Mouse (Mus musculus) stomach, postnatal 0 days (tissue): ENCODE measurements around the gene Izumo2. TPM values are rescaled to one million over a fixed set of nuclear protein-coding genes. Genes with fewer than 3 reads are reported as not detected.

Experiments used
- ATAC-seq: fragments of 200-750 bp; cut with Nextera tagmentation; 2 replicates; pipeline ENCODE4 v1.8.0; 2017; ENCODE audit not compliant: low FRiP score, low TSS enrichment
- DNase-seq: peaks from one replicate; pipeline ENCODE4 v3.0.0-alpha.2; 2016; ENCODE audit warnings: low spot score
- H3K27ac ChIP-seq: fragments of 300-500 bp; sonication (generic); replicated peaks from 2 replicates; pipeline ENCODE4 v1.5.1; 2014; ENCODE audit warnings: mild to moderate bottlenecking, control low read depth
- H3K27me3 ChIP-seq: fragments of 300-500 bp; sonication (generic); 2 replicates; pipeline ENCODE4 v1.6.1; 2014; ENCODE audit warnings: low read length; ENCODE audit not compliant: control insufficient read depth, insufficient read depth
- H3K36me3 ChIP-seq: fragments of 300-500 bp; sonication (generic); 2 replicates; pipeline ENCODE4 v1.6.1; 2014; ENCODE audit warnings: low read length, mixed read lengths; ENCODE audit not compliant: control insufficient read depth, insufficient read depth
- H3K4me1 ChIP-seq: fragments of 300-500 bp; sonication (generic); replicated peaks from 2 replicates; pipeline ENCODE4 v1.6.1; 2014; ENCODE audit warnings: antibody characterized with exemption; ENCODE audit not compliant: control insufficient read depth, insufficient read depth
- H3K4me2 ChIP-seq: fragments of 300-500 bp; sonication (generic); replicated peaks from 2 replicates; pipeline ENCODE4 v1.6.1; 2014; ENCODE audit warnings: low read depth, mild to moderate bottlenecking, control low read depth, moderate library complexity
- H3K4me3 ChIP-seq: fragments of 300-500 bp; sonication (generic); 2 replicates; pipeline ENCODE4 v1.5.1; 2014; ENCODE audit warnings: low read depth, low read length, control low read depth
- H3K9ac ChIP-seq: fragments of 300-500 bp; sonication (generic); 2 replicates; pipeline ENCODE4 v1.6.1; 2014; ENCODE audit warnings: mild to moderate bottlenecking, low read length, control low read depth, mixed read lengths
- H3K9me3 ChIP-seq: fragments of 300-500 bp; sonication (generic); 2 replicates; pipeline ENCODE4 v1.6.1; 2016; ENCODE audit warnings: low read length; ENCODE audit not compliant: control insufficient read depth
- CTCF ChIP-seq: IDR thresholded peaks from 2 replicates; pipeline ENCODE4 v1.5.1; 2016; ENCODE audit warnings: antibody characterized with exemption, low read depth, mild to moderate bottlenecking, moderate library complexity
- EP300 ChIP-seq: optimal IDR thresholded peaks from 2 replicates; pipeline ENCODE3; 2016; ENCODE audit warnings: antibody characterized with exemption
- WGBS: fragments of 180-500 bp; shearing (Covaris S2); extraction: QIAGEN DNeasy Blood & Tissue Kit; methylation state at CpG from one replicate; pipeline ENCODE4 v1.1.7; 2014; 5-methylcytosine and 5-hydroxymethylcytosine counted together
- polyA plus RNA-seq: library from polyadenylated mRNA; unstranded; fragments of >200 nt; fragmentation: Nextera tagmentation; extraction: Ambion mirVana; gene quantifications from 2 replicates; pipeline ENCODE4 v1.2.1, GENCODE M21; 2015

The Izumo2 gene
- polyA plus RNA-seq, 1 experiment from 2014 or later, result not detected

GRCm38 (mm10) chr7:44709881-44710280, 1.3 kb downstream of the Izumo2 start:
- no peak overlapping the region for H3K4me2 ChIP-seq
- no peak overlapping the region for H3K4me3 ChIP-seq
- H3K27me3 ChIP-seq, result no peaks in the 10 kb centered on the region
- ATAC-seq, result no peak
- TF ChIP-seq CTCF (peak; percentile 7; the same call in 1 of the 2 replicates), EP300 (no peak)
- 83% methylated on average over 5 of the region's 5 CpGs for WGBS
- DNase-seq, result no peak
- H3K27ac ChIP-seq, result no peak overlapping the region
- H3K36me3 ChIP-seq, result no peaks in the 10 kb centered on the region
- no peaks in the 10 kb centered on the region for H3K9me3 ChIP-seq
- no peaks in the 10 kb centered on the region for H3K4me1 ChIP-seq
- H3K9ac ChIP-seq, result no peak overlapping the region

- 48% methylated on average over 5 of the region's 5 CpGs for WGBS
- Histone ChIP-seq H3K9me3 (no peaks in the 10 kb centered on the region), H3K4me2 (no peak overlapping the region), H3K27ac (no peak overlapping the region), H3K36me3 (no peaks in the 10 kb centered on the region), H3K9ac (no peak overlapping the region), H3K27me3 (no peaks in the 10 kb centered on the region), H3K4me1 (no peaks in the 10 kb centered on the region), H3K4me3 (no peak overlapping the region)
- TF ChIP-seq EP300 (no peak), CTCF (no peak)
- ATAC-seq (peak; percentile 93), DNase-seq (peak; percentile 36)
Measured at GRCm38 (mm10) chr7:44722058-44722457, 13.5 kb downstream of the Izumo2 start.

GRCm38 (mm10) chr7:44724316-44724715, 15.8 kb downstream of the Izumo2 start:
- H3K9ac ChIP-seq, result no peak overlapping the region
- DNase-seq (no peak), ATAC-seq (no peak)
- 16% methylated on average over 7 of the region's 7 CpGs for WGBS
- no peaks in the 10 kb centered on the region for H3K4me1 ChIP-seq
- H3K4me3 ChIP-seq, result no peak overlapping the region
- H3K4me2 ChIP-seq, result no peak overlapping the region
- H3K27ac ChIP-seq, result no peak overlapping the region
- no peaks in the 10 kb centered on the region for H3K9me3 ChIP-seq
- TF ChIP-seq CTCF (peak; percentile 72), EP300 (no peak)
- H3K27me3 ChIP-seq, result no peaks in the 10 kb centered on the region
- H3K36me3 ChIP-seq, result no peaks in the 10 kb centered on the region

- WGBS, result 58% methylated on average over 6 of the region's 6 CpGs
- no peaks in the 10 kb centered on the region for H3K27me3 ChIP-seq
- no peaks in the 10 kb centered on the region for H3K36me3 ChIP-seq
- no peak overlapping the region for H3K4me2 ChIP-seq
- no peak overlapping the region for H3K9ac ChIP-seq
- DNase-seq, result no peak
- H3K4me3 ChIP-seq, result no peak overlapping the region
- TF ChIP-seq EP300 (no peak), CTCF (no peak)
- H3K4me1 ChIP-seq, result no peaks in the 10 kb centered on the region
- no peaks in the 10 kb centered on the region for H3K9me3 ChIP-seq
- no peak overlapping the region for H3K27ac ChIP-seq
- ATAC-seq, result no peak
Measured at GRCm38 (mm10) chr7:44726343-44726742, 17.8 kb downstream of the Izumo2 start.

GRCm38 (mm10) chr7:44727151-44727550, 18.6 kb downstream of the Izumo2 start:
- no peak overlapping the region for H3K4me2 ChIP-seq
- H3K36me3 ChIP-seq, result no peaks in the 10 kb centered on the region
- no peaks in the 10 kb centered on the region for H3K27me3 ChIP-seq
- no peak for ATAC-seq
- H3K4me1 ChIP-seq, result no peaks in the 10 kb centered on the region
- H3K4me3 ChIP-seq, result no peak overlapping the region
- 57% methylated on average over 5 of the region's 5 CpGs for WGBS
- no peak overlapping the region for H3K9ac ChIP-seq
- H3K9me3 ChIP-seq, result no peaks in the 10 kb centered on the region
- H3K27ac ChIP-seq, result no peak overlapping the region
- DNase-seq, result no peak
- TF ChIP-seq EP300, result no peak
- no peak for TF ChIP-seq CTCF

- no peaks in the 10 kb centered on the region for H3K4me1 ChIP-seq
- ATAC-seq, result no peak
- no peak for TF ChIP-seq EP300
- no peak for TF ChIP-seq CTCF
- H3K9me3 ChIP-seq, result no peaks in the 10 kb centered on the region
- H3K27ac ChIP-seq, result no peak overlapping the region
- no peak overlapping the region for H3K4me2 ChIP-seq
- no peak overlapping the region for H3K9ac ChIP-seq
- H3K36me3 ChIP-seq, result no peaks in the 10 kb centered on the region
- 86% methylated on average over 11 of the region's 11 CpGs for WGBS
- no peak overlapping the region for H3K4me3 ChIP-seq
- H3K27me3 ChIP-seq, result no peaks in the 10 kb centered on the region
- no peak for DNase-seq
Measured at GRCm38 (mm10) chr7:44728082-44728975, 19.8 kb downstream of the Izumo2 start.
